20 mouse cellular contexts compared by ENCODE assay signal in the genomic region with DNA sequence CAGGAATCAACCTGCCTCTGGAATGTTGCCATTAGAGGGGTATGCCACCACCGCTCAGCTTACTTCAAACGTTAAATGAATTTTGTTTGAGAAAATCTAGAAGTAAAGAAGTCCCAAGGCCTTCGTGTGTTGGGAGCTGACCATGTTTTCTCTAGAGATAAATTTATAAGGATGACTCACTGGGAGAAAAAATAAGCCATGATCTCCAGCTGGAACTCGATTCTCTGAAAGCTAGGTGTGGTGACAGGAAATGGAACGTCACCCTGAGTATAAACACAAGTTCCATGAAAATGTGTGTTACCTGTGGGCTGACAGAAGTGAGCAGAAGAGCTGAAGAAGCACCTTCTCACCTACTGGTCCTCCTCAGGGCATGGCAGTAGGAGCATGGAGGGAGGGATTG. TPM values are rescaled to one million over a fixed set of nuclear protein-coding genes. Genes with fewer than 3 reads are reported as not detected.
DNase-seq lines count a peak whose midpoint lies in the region; ATAC-seq and TF ChIP-seq lines count a peak whose summit lies in the region.
"Had no signal": no experiment of that assay in that cellular context is flagged by ENCODE, and none has a peak within 500 bp of the region (broad histone marks: within the 10 kb centered on the region; RNA-seq: fewer than 3 reads in every experiment).

No protein-coding gene starts in this region.

- no peak overlapping the region for H3K4me3 ChIP-seq in kidney, embryonic 15.5 days (replicated peaks)
- no peak overlapping the region for H3K4me3 ChIP-seq in lung, postnatal 0 days (ENCODE audit: low read depth, low read length)
- H3K4me3 ChIP-seq: embryonic facial prominence, embryonic 15.5 days; forebrain, embryonic 10.5 days; hindbrain, embryonic 10.5 days had no signal

- peaks cover 76% of the 10 kb centered on the region for H3K4me1 ChIP-seq in kidney, embryonic 15.5 days
- peaks cover 20% of the 10 kb centered on the region for H3K4me1 ChIP-seq in lung, postnatal 0 days (ENCODE audit: insufficient read depth, low read depth, low read length)

- H3K4me2 ChIP-seq in kidney, embryonic 15.5 days: no peak overlapping the region
- H3K4me2 ChIP-seq in lung, postnatal 0 days (replicated peaks; ENCODE audit: low read depth, low read length): no peak overlapping the region
- H3K4me2 ChIP-seq: embryonic facial prominence, embryonic 15.5 days had no signal

- peak; percentile 25 for DNase-seq in heart, adult 8-10 months (ENCODE audit: low spot score)
- DNase-seq in heart, adult 11 months: no peak
- DNase-seq in kidney, postnatal 36 days: no peak
- no peak for DNase-seq in lung, postnatal 0 days (ENCODE audit: low spot score)
- no peak for DNase-seq in lung, postnatal 4 days
- no peak for DNase-seq in thymus, postnatal 25 days
- DNase-seq: adrenal gland, postnatal 25 days; cerebellum, adult 9-10 months; gastrocnemius, postnatal 25 days; kidney, postnatal 25 days; layer of hippocampus, adult 9-11 months; lung, postnatal 10 days; right cerebral cortex, adult 18-20 months; thymus, adult 18-20 months had no signal

- WGBS in kidney, embryonic 15.5 days: 73% methylated on average over 5 of the region's 5 CpGs
- WGBS in lung, postnatal 0 days: 62% methylated on average over 5 of the region's 5 CpGs

- no peaks in the 10 kb centered on the region for H3K9me3 ChIP-seq in kidney, embryonic 15.5 days (replicated peaks)
- no peaks in the 10 kb centered on the region for H3K9me3 ChIP-seq in lung, postnatal 0 days (ENCODE audit: low read length)
- H3K9me3 ChIP-seq: embryonic facial prominence, embryonic 15.5 days; forebrain, embryonic 10.5 days; hindbrain, embryonic 10.5 days had no signal

- no peak overlapping the region for H3K9ac ChIP-seq in kidney, embryonic 15.5 days
- no peak overlapping the region for H3K9ac ChIP-seq in lung, postnatal 0 days (replicated peaks; ENCODE audit: low read depth)
- H3K9ac ChIP-seq: embryonic facial prominence, embryonic 15.5 days had no signal

- H3K27ac ChIP-seq in kidney, embryonic 15.5 days: peak overlapping the region; percentile 88
- H3K27ac ChIP-seq in lung, postnatal 0 days (ENCODE audit: low read length): peak overlapping the region; percentile 51; the same call in 1 of the 2 replicates
- H3K27ac ChIP-seq: hindbrain, embryonic 10.5 days had no signal

- no peaks in the 10 kb centered on the region for H3K27me3 ChIP-seq in kidney, embryonic 15.5 days
- H3K27me3 ChIP-seq in lung, postnatal 0 days (replicated peaks; ENCODE audit: insufficient read depth, low read length): no peaks in the 10 kb centered on the region
- H3K27me3 ChIP-seq: embryonic facial prominence, embryonic 15.5 days had no signal

- TF ChIP-seq CTCF in lung, postnatal 0 days (IDR thresholded peaks at IDR 0.05): no peak

- ATAC-seq in kidney, embryonic 15.5 days (replicated peaks; ENCODE audit: low FRiP score): no peak
- ATAC-seq in lung, postnatal 0 days: no peak

- no peaks in the 10 kb centered on the region for H3K36me3 ChIP-seq in kidney, embryonic 15.5 days
- H3K36me3 ChIP-seq in lung, postnatal 0 days (ENCODE audit: insufficient read depth, low read length): no peaks in the 10 kb centered on the region
- H3K36me3 ChIP-seq: embryonic facial prominence, embryonic 15.5 days; forebrain, embryonic 10.5 days; hindbrain, embryonic 10.5 days had no signal

- TF ChIP-seq EP300 in lung, postnatal 0 days (IDR thresholded peaks at IDR 0.05): no peak

RNA-seq across cellular contexts. Expression of a gene that starts 38.8 kb away (rescaled TPM):
- total RNA-seq in heart, adult 8-10 months (2022): 10 to 100 TPM in 2 of 4 experiments, 1 to 10 TPM in 2; 9.6 to 11.6 (median 10.0) TPM
- polyA plus RNA-seq in kidney, embryonic 15.5 days (2015; fragmentation: Nextera tagmentation; extraction: Ambion mirVana): 24.4 and 25.5 TPM in 2 replicates
- polyA plus RNA-seq in lung, postnatal 0 days (2015; fragmentation: Nextera tagmentation; extraction: Ambion mirVana): 23.3 and 23.5 TPM in 2 replicates

RNA-seq across cellular contexts. Expression of a gene that starts 49.2 kb away (rescaled TPM):
- total RNA-seq in heart, adult 8-10 months (2022): 100 to 1,000 TPM; 157 to 166 (median 162) TPM
- 488 and 506 TPM in 2 replicates for polyA plus RNA-seq in kidney, embryonic 15.5 days (2015; fragmentation: Nextera tagmentation; extraction: Ambion mirVana)
- 317 and 353 TPM in 2 replicates for polyA plus RNA-seq in lung, postnatal 0 days (2015; fragmentation: Nextera tagmentation; extraction: Ambion mirVana)

RNA-seq across cellular contexts. Expression of a gene that starts 50.5 kb away (rescaled TPM):
- total RNA-seq in heart, adult 8-10 months (2022): 1 to 10 TPM in 1 of 4 experiments, under 1 TPM in 1, not detected in 2; 0.47 to 3.2 TPM
- polyA plus RNA-seq in kidney, embryonic 15.5 days (2015; fragmentation: Nextera tagmentation; extraction: Ambion mirVana): 0.43 and 0.51 TPM in 2 replicates
- polyA plus RNA-seq in lung, postnatal 0 days (2015; fragmentation: Nextera tagmentation; extraction: Ambion mirVana): not detected in 2 replicates
- total RNA-seq: adrenal gland, postnatal 25 days; gastrocnemius, postnatal 25 days had no signal
- polyA plus RNA-seq: C2C12; embryonic facial prominence, embryonic 15.5 days; hindbrain, embryonic 10.5 days; neural tube, embryonic 11.5 days had no signal
